Mouse (Mus musculus) heart, postnatal 36 days (tissue): ENCODE measurements at regions not wholly inside any gene's neighbourhood (a gene's known extent, or its start where the extent isn't known, plus 50 kb on each side); places are given as distances from the start of the nearest gene placed in this dataset.
A peak's percentile ranks its signal among the peaks of the same experiment; 100 is the strongest.
"Not testable (repeated sequence)": the region's sequence is repeated elsewhere in the genome, so short reads cannot be mapped to it uniquely, and the experiment has no call there.

Experiments used
- DNase-seq, 2 experiments: peaks; one replicate each; pipeline ENCODE4 v3.0.0; 2021 to 2022
- intact Hi-C: fragments of 180-260 bp; cut with DNase I; formaldehyde crosslinking; loops from one replicate; pipeline ENCODE4 v1.15.1; 2025

DNA sequence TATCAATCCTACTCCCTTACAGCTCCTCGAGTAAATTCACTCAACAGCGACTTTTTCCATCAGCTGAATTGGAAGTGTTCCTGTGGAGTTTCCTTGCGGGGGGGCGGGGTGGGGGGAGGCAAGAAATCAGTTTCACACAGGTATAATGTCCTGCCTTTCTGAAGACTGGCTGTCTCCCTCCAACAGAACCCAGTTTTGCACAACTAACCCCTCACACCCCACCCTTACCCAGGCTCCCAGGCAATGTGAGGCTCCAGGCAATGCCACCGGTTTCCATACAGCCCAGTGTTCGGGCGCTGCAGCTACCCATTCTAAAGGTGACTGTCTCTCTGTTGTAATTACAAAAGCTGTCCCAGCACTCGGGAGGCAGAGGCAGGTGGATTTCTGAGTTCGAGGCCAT, 95.1 kb upstream of the Map3k1 start:
- intact Hi-C loops, result no loop called here

DNA sequence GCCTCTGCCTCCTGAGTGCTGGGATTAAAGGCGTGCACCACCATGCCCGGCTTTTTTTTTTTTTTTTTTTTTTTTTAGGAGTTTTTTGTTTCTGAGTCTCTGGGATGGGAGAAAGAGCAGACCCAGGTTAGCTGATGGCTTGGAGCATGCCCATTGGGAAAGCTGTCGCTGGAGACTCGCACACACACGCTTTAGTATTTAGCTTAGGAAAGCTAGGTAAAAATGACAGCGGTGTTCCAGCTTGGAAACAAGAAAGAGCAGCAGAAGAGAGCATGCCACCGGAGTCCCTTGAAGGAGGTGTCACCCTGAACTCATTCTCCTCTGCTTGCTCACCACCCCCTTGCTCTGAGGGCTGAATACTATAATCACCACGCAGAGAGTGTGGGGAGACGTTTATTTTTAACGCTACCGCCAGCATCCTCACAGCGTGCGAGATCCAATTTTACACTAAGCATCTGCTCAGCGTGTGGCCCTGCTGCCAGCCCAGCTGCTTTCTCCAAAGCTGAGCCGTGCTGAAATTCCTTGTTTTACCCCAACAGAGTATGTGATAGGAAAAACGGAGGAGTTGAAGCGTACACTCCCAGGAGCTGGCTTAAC, 95.9 kb upstream of the Map3k1 start:
- intact Hi-C loops, result loop anchor here (5.0 kb wide), 1 partner anchor 97 kb away; the partner anchor contains the start of gene Map3k1
- peak; percentile 9 to 22 for DNase-seq

More for the DNA sequence above, 95.1 kb upstream of the Map3k1 start:
- no peak for DNase-seq

DNA sequence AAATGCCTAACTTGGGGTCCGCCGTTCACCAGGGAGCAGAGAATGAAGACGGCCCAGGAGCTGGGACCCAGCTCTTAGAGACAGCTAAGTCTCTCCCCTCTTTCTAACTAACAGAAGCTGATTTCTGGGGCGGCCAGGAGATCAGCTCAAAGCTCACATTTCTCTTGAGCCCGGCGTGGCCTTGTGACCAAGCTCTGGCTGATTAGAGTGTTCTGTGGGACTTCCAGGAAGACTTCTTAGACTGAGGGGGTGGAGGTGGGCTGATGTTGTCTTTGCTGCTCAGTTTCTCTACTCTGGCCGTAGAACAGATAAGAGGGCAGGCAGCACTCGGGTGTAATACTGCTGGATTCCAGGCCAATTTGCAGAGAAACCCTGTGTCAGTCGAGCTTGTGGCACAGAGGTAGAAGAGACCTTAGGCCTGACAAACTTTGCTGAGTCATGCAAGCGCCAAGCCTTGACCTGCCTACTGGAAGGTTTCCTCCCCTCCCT, 96.5 kb upstream of the Map3k1 start:
- intact Hi-C loops, result loop anchor here (5.0 kb wide), 1 partner anchor 98 kb away; the partner anchor contains the start of gene Map3k1
- peak; percentile 20 to 34 for DNase-seq

GRCm38 (mm10) chr13:111911071-111911470, 102.3 kb upstream of the Map3k1 start:
- no peak for DNase-seq
- intact Hi-C loops, result no loop called here

- DNase-seq, result no peak
- intact Hi-C loops, result no loop called here
Measured at GRCm38 (mm10) chr13:111911661-111912312, 103.0 kb upstream of the Map3k1 start.

DNA sequence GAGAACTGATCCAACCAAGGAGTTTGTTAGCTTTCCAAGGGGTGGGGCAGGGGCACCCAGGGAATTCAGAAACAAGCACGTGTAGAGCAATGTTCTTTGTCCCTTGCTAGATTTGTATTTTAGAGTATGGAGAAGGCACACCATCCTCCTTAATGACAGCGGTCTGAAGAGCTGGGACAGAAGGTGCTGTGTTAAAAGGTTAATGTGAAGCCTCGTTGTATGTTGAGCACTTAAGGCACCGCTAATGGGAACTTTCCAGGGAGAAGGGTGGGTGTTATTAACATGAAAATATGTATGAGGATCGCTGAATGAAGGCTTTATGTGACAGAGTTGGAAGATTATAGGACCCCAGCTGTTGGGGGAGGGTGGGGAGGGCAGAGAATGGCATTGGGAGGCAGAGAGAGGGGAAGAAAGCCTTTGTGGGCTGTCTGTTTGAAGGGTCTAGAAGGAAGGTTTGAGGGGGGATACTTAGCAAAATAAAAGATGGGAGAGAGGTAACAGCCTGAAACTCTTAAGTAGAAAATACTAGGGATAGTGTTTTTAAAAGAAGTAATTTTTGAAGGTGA, 105.6 kb upstream of the Map3k1 start:
- no peak for DNase-seq
- intact Hi-C loops, result no loop called here

GRCm38 (mm10) chr13:111919417-111919816, 110.6 kb upstream of the Map3k1 start:
- DNase-seq, result not testable (repeated sequence)

GRCm38 (mm10) chr13:111920534-111920933, 111.7 kb upstream of the Map3k1 start:
- intact Hi-C loops, result no loop called here
- no peak for DNase-seq

More at GRCm38 (mm10) chr13:111919417-111919816, 110.6 kb upstream of the Map3k1 start:
- intact Hi-C loops, result not testable (repeated sequence)

- intact Hi-C loops, result no loop called here
- DNase-seq, result no peak
Measured at GRCm38 (mm10) chr13:111921142-111922035, 112.6 kb upstream of the Map3k1 start.

DNA sequence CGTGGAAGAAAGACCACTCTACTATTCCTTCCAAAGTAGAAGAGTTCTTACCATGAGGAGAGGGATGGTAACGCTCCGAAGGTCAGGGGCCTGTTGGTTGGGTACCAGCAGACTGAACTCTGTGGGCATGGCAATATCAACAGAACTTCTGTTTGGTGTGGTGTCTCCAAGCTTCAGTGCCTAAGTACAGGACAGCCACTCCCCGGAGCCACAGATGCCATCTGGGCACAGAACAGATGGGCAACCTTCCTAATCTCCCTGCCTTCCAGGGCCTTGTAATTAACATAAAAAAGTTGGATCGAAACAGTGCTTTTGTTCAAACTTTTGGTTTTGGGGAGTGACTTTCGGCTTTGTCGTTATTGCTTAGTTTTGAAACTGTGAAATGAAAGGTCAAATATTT, 116.6 kb upstream of the Map3k1 start:
- DNase-seq, result no peak
- intact Hi-C loops, result no loop called here

GRCm38 (mm10) chr13:111926801-111927200, 118.0 kb upstream of the Map3k1 start:
- no peak for DNase-seq
- intact Hi-C loops, result no loop called here

- intact Hi-C loops, result no loop called here
- DNase-seq, result no peak
Measured at GRCm38 (mm10) chr13:111927489-111927888, 118.7 kb upstream of the Map3k1 start.

GRCm38 (mm10) chr13:111928636-111929544, 120.1 kb upstream of the Map3k1 start:
- intact Hi-C loops, result no loop called here
- DNase-seq, result no peak

- DNase-seq, result no peak
- intact Hi-C loops, result no loop called here
Measured at GRCm38 (mm10) chr13:111929908-111930307, 121.1 kb upstream of the Map3k1 start.

- DNase-seq, result no peak
- intact Hi-C loops, result no loop called here
Measured at GRCm38 (mm10) chr13:111932464-111932863, 123.7 kb upstream of the Map3k1 start.

DNA sequence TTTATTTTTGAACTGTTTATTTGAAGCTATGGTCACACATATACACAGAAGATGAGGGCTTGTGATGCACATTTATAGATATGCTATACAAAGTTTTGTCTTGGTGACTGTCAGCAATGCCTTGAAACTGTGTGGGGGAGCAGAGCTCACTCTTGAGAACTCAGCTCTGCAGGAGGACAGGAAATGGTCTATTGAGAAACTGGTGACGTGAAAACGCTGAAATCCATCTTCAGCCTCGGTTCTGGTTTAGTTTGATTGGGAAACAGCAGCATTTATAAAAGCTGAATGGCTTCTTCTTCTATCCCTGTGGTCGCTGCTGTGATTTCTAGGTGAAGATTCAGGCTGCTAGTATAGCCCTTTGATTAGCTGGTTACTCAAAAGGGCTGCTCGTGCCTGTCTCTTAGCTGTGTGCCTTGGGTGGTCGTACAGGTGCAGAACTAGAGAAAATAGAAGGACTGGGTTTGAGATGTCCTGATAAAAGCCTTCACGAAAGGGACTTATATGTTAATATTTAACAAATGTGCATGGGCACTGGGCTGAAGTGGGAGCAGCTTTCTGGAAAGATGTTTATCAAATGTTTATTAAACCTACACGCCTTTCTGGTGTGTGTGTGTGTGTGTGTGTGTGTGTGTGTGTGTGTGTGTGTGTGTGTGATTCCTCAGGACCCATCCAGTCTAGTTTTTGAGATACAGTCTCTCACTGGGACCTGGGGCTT, 124.9 kb upstream of the Map3k1 start:
- no peak for DNase-seq
- intact Hi-C loops, result no loop called here

- intact Hi-C loops, result loop anchor here (2.0 to 5.0 kb wide), 2 partner anchors 128 to 253 kb away; partner anchors contain the start of gene Map3k1
- DNase-seq, result no peak
Measured at GRCm38 (mm10) chr13:111935721-111936080, 126.9 kb upstream of the Map3k1 start.

GRCm38 (mm10) chr13:111936081-111936857, 127.5 kb upstream of the Map3k1 start:
- intact Hi-C loops, result loop anchor here (2.0 to 5.0 kb wide), 2 partner anchors 129 to 253 kb away; partner anchors contain the start of gene Map3k1
- DNase-seq, result peak; percentile 65 to 74
